Comparison of ENCODE assay signal across 9 mouse cellular contexts in the genomic region with DNA sequence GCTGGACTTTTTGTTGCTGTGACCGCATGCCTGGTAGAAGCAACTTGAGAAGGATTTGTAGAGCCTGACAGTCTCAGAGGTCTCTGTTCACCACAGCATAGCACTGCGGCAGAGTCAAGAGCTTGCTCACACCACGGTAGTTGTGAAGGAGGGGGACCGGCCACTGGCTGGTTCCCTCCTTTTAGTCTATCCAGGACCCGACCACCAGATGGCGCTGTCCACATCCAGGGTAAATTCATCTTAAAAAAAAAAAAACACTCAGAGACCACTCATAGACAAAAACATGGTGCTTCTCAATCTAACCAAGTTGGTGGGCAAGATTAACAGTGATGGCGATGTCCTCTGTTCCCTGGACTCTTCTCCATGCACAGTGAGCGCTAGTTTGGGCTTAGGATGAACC. TPM values are rescaled to one million over a fixed set of nuclear protein-coding genes. Genes with fewer than 3 reads are reported as not detected.
DNase-seq lines count a peak whose midpoint lies in the region; ATAC-seq and TF ChIP-seq lines count a peak whose summit lies in the region.
"Had no signal": no experiment of that assay in that cellular context is flagged by ENCODE, and none has a peak within 500 bp of the region (broad histone marks: within the 10 kb centered on the region; RNA-seq: fewer than 3 reads in every experiment).

No protein-coding gene starts in this region.

- no peak overlapping the region for H3K4me2 ChIP-seq in forebrain, embryonic 12.5 days
- H3K4me2 ChIP-seq: heart, embryonic 13.5 days had no signal

- peaks cover 4% of the 10 kb centered on the region; the same call in 1 of the 2 replicates for H3K27me3 ChIP-seq in forebrain, embryonic 12.5 days
- H3K27me3 ChIP-seq: heart, embryonic 13.5 days had no signal

- TF ChIP-seq CTCF in bone marrow, adult 2 months (IDR thresholded peaks at IDR 0.05; ENCODE audit: control insufficient read depth, insufficient read depth, low read length), result peak; percentile 49

- no peak overlapping the region for H3K9ac ChIP-seq in forebrain, embryonic 12.5 days
- H3K9ac ChIP-seq: heart, embryonic 13.5 days had no signal

- H3K9me3 ChIP-seq in forebrain, embryonic 12.5 days, result no peaks in the 10 kb centered on the region
- H3K9me3 ChIP-seq: heart, embryonic 13.5 days had no signal

- peak; percentile 31 for DNase-seq in heart, adult 11 months
- DNase-seq in heart, adult 9 months (ENCODE audit: low spot score in 2 of 2), result no peak
- DNase-seq in 416B (ENCODE audit: low read depth) (peak; percentile 64), MN1 (ENCODE audit: low spot score) (no peak)
- peak; percentile 12 for DNase-seq in lung, postnatal 10 days
- DNase-seq in cerebellum, adult 11 months, result no peak

- H3K4me1 ChIP-seq in bone marrow, adult 2 months (ENCODE audit: control insufficient read depth, insufficient read depth, low read length), result no peaks in the 10 kb centered on the region
- peaks cover 12% of the 10 kb centered on the region for H3K4me1 ChIP-seq in forebrain, embryonic 12.5 days
- H3K4me1 ChIP-seq: heart, embryonic 13.5 days had no signal

- ATAC-seq in forebrain, embryonic 12.5 days (ENCODE audit: low FRiP score), result no peak

- no peak for TF ChIP-seq POLR2A in bone marrow, adult 2 months (IDR thresholded peaks at IDR 0.05; ENCODE audit: borderline replicate concordance, control insufficient read depth, low read depth, low read length)

- no peaks in the 10 kb centered on the region for H3K36me3 ChIP-seq in forebrain, embryonic 12.5 days (replicated peaks)
- H3K36me3 ChIP-seq: heart, embryonic 13.5 days had no signal

- no peak overlapping the region for H3K27ac ChIP-seq in bone marrow, adult 2 months (ENCODE audit: control insufficient read depth, insufficient read depth, low read depth, low read length, poor library complexity)
- H3K27ac ChIP-seq in forebrain, embryonic 12.5 days, result no peak overlapping the region
- H3K27ac ChIP-seq: heart, embryonic 13.5 days had no signal

- 51% methylated on average over 8 of the region's 8 CpGs for WGBS in bone marrow, adult 2 months
- WGBS in forebrain, embryonic 12.5 days, result 83% methylated on average over 8 of the region's 8 CpGs

- H3K4me3 ChIP-seq in bone marrow, adult 2 months (replicated peaks; ENCODE audit: control insufficient read depth, low read depth, low read length), result no peak overlapping the region
- no peak overlapping the region for H3K4me3 ChIP-seq in forebrain, embryonic 12.5 days (replicated peaks)
- H3K4me3 ChIP-seq: heart, embryonic 13.5 days had no signal

RNA-seq across cellular contexts. Expression of gene Myo3b, which starts 1.7 kb away (rescaled TPM):
- not detected in 2 replicates for polyA plus RNA-seq in bone marrow, adult 2 months (2011; ENCODE audit: insufficient read depth, insufficient read length, low replicate concordance, missing spikeins)
- 0.06 and 0.15 TPM in 2 replicates for polyA plus RNA-seq in forebrain, embryonic 12.5 days (2016; fragmentation: Nextera tagmentation; extraction: Ambion mirVana)

Comparison
In these comparisons a context has a peak if more than half of its experiments do, and no peak if none do; other contexts are left out.
1. DNase-seq: peak in heart, adult 11 months (single experiment), 416B (single experiment) and lung, postnatal 10 days (single experiment); none in heart, adult 9 months (0 of 2), MN1 (single experiment) and cerebellum, adult 11 months (single experiment).